Mouse (Mus musculus): ENCODE results near the gene Zswim5.

Zswim5 gene

GRCm38 (mm10) chr4:116913318-116913717 is 36.1 kb downstream of the Zswim5 start:
- no peak for DNase-seq (ENCODE audit: low spot score)

GRCm38 (mm10) chr4:116928006-116928651 is 51.0 kb downstream of the Zswim5 start:
- DNase-seq (ENCODE audit: low spot score), result no peak

- no peak for DNase-seq (ENCODE audit: low spot score)
Measured at GRCm38 (mm10) chr4:116939585-116939984, 62.4 kb downstream of the Zswim5 start.

- no peak for DNase-seq (ENCODE audit: low spot score)
Measured at GRCm38 (mm10) chr4:116942695-116943094, 65.5 kb downstream of the Zswim5 start.

GRCm38 (mm10) chr4:116944055-116944454 is 66.9 kb downstream of the Zswim5 start:
- DNase-seq (ENCODE audit: low spot score), result no peak

GRCm38 (mm10) chr4:116951642-116952041 is 74.5 kb downstream of the Zswim5 start:
- no peak for DNase-seq (ENCODE audit: low spot score)

- no peak for DNase-seq (ENCODE audit: low spot score)
Measured at GRCm38 (mm10) chr4:116954951-116955350, 77.8 kb downstream of the Zswim5 start.

GRCm38 (mm10) chr4:116976503-116976902 is 99.3 kb downstream of the Zswim5 start:
- DNase-seq (ENCODE audit: low spot score), result no peak

- no peak for DNase-seq (ENCODE audit: low spot score)
Measured at GRCm38 (mm10) chr4:116985681-116986080, 108.5 kb downstream of the Zswim5 start.

GRCm38 (mm10) chr4:116986400-116987121 is 109.4 kb downstream of the Zswim5 start:
- peak; percentile 77 for DNase-seq (ENCODE audit: low spot score)

GRCm38 (mm10) chr4:116987122-116987456 is 109.9 kb downstream of the Zswim5 start:
- DNase-seq (ENCODE audit: low spot score), result no peak

- DNase-seq (ENCODE audit: low spot score), result no peak
Measured at GRCm38 (mm10) chr4:116989731-116990130, 112.6 kb downstream of the Zswim5 start.

GRCm38 (mm10) chr4:116991366-116991765 is 114.2 kb downstream of the Zswim5 start:
- peak; percentile 73 for DNase-seq (ENCODE audit: low spot score)

GRCm38 (mm10) chr4:116993672-116994621 is 116.8 kb downstream of the Zswim5 start, which contains the start of gene Urod:
Gene Urod, minus strand, starts transcription at chr4:116994413.
- peak; percentile 93 for DNase-seq (ENCODE audit: low spot score)

GRCm38 (mm10) chr4:116995131-116995797 is 118.1 kb downstream of the Zswim5 start, which contains the start of gene Hectd3:
Gene Hectd3, plus strand, starts transcription at chr4:116995317.
- peak; percentile 59 for DNase-seq (ENCODE audit: low spot score)

GRCm38 (mm10) chr4:116995798-116996135 is 118.6 kb downstream of the Zswim5 start:
- peak; percentile 48 for DNase-seq (ENCODE audit: low spot score)

GRCm38 (mm10) chr4:116999513-117000154 is 122.5 kb downstream of the Zswim5 start:
- DNase-seq (ENCODE audit: low spot score), result no peak

- no peak for DNase-seq (ENCODE audit: low spot score)
Measured at GRCm38 (mm10) chr4:117001957-117002356, 124.8 kb downstream of the Zswim5 start.

GRCm38 (mm10) chr4:117002543-117003521 is 125.7 kb downstream of the Zswim5 start:
- peak; percentile 33 for DNase-seq (ENCODE audit: low spot score)

GRCm38 (mm10) chr4:117004649-117005048 is 127.5 kb downstream of the Zswim5 start:
- no peak for DNase-seq (ENCODE audit: low spot score)
